Mouse (Mus musculus) mouse trophoblast stem cell (cell line): ENCODE measurements around the gene Dusp22.

Experiments used
- in situ Hi-C, 2 experiments: fragments of 300-500 bp; cut with MseI, MboI; formaldehyde crosslinking; loops; 2 replicates in 1 of 2; 3 replicates in 1 of 2; pipeline ENCODE4 v1.15.1; 2025

The Dusp22 gene

DNA sequence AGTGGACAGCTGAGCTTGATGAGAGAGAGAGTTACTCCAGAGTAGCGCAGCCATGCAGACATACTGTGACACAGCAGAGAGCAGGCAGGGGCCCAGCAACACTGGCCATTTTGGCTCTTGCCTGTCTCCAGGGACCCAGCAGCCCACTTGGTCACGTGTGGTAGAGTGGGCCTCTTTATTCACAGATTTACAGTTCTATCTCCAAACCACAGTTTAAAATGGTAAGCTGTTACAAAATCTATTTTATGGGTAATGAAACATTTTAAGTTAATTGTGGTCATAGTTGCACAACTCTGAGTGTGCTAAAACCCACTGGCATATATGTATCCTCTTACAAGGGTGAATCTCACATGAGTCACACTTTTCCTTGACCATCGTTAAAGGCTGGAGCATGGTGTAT is 9.5 kb downstream of the Dusp22 start:
- in situ Hi-C loops = no loop called here

DNA sequence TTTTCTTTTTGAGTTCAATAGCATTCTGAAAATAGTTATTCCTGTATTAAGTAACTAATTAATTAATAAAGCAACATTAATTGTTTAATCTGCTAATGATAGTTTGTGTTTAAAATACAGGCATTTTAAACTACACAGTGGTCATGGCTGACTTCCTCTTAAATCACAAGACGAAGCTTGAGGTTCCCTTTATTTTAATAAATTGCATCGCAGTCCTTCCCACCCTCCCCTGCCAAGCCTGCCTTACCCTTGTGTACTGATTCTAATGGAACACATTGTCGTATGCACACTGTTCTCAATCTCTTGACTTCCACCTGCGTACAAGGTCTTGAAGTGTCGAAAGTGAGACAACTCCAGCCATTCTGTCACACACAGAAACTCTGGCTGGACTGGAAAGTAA is 14.1 kb downstream of the Dusp22 start:
- in situ Hi-C loops = no loop called here

DNA sequence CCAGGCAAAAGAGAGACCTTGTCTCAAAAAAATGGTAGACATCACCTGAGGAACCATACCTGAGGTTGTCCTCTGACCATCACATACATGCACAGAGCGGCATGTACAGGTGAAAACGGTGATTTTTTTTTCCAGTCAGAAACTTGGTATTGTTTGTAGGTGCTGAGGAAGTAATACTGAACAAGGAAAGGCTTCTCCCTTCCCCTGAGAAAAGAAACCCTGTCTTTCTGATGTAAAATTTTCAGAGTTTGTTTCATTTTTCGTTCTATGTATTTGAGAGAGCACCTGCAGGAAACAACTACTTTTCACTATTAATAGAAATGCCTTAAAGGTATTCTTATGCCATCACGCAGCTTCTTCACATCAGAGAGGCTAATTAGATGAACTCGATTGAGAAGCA is 19.0 kb downstream of the Dusp22 start:
- in situ Hi-C loops = no loop called here

DNA sequence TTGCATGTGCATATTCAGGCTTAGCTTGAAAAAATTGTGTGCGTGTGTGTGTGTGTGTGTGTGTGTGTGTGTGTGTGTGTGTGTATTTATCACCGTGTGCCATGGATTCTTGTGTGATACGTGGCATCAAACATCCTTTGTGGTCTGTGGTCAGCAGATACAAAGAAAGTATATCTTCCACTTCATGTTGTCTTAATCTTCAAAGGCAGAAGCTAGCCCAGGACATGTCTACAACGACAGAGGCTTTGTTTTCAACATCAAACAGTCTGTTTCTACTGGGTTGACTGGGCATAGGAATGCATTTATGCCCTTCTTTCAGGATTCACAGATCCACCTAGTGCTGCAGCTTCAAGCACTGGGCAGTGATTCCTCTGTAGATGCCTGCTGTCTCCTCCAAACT is 22.1 kb downstream of the Dusp22 start:
- in situ Hi-C loops = no loop called here

DNA sequence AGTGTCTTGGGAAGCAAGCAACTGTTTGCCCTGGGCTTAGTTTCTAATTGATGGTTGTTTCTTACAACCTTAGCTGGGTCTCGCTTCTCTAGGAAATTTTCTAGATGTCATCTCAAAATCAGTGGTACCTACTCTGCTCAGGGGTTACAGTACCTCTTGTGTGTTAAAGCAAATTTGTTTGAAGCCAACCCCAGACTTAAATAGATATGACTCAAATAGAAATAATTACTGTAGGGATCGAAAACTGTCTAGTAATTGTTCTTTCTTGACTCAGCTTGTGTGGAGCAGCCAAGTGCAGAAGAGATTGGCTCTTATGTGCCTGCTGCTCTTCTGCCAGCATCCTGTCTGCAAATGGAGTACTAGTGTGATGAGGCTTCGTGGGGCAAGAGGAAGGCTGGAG is 22.5 kb downstream of the Dusp22 start:
- in situ Hi-C loops = no loop called here

DNA sequence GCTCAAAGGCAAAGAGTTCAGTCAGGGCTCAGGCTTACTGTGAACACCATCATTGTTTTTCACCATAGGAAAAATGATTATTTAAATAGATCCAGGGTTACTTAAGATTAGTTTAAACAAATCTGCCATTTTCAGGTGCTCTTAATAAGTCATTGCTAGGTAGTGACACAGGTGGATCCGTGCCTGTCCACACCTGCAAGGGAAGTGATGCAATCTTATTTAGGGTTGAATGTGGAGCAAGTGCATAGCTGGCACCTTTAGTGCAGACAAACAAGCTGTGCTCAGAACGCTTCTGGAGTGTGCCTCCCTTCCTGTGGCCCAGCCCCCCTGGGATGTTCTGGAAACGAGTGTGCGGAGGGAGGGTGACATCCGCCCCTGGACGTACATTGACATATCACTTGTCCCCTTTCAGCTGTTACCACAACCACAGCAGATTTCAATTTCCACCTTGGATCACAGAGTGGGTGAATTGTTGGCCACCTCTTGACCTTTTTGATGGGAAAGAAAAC is 24.9 kb downstream of the Dusp22 start:
- in situ Hi-C loops = no loop called here

DNA sequence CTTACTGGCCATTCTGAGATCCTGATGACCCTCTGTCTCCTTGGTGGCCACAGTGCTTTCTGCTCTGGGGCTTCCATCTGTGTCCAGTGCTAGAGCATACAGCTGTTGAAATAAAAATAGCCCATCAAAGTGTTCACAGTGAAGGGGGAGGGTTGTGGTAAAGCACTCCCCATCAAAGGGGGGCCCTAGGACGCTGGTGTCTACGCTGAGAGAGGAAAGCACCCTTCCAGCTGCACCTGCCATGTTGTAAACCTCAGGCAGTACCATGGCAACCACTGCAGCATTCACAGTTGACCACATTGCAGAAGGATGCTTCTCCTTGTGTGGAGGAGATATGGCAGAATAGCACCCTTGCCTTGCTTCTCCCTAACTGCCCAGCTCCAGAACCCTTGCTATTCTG is 26.2 kb downstream of the Dusp22 start:
- in situ Hi-C loops = no loop called here

DNA sequence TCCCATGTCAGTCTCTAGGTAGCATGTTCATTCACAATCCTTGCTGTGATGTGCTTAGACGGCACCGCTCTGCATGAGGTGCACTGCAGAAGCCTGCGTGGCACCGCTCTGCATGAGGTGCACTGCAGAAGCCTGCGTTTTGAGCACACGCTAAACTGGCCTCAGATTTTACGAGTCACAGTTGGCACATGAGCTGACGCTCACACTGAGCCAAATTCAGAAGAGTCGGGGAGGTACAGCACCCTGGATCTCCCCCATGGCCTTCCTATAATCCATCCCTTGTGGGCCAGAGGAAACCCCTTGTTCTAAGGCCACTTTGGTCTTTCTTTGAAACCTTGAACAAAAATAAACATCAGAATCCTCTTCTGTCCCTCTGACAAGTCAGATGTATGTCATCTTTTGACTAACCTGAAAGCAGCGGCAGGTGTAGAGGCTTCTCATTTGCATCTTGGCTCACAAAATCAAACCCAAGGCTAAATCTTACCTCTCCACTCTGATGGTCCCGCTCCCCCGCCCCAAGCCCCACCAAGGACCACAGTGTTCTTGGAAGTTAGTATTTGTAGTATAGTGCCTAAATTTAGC is 28.3 kb downstream of the Dusp22 start:
- in situ Hi-C loops = no loop called here

DNA sequence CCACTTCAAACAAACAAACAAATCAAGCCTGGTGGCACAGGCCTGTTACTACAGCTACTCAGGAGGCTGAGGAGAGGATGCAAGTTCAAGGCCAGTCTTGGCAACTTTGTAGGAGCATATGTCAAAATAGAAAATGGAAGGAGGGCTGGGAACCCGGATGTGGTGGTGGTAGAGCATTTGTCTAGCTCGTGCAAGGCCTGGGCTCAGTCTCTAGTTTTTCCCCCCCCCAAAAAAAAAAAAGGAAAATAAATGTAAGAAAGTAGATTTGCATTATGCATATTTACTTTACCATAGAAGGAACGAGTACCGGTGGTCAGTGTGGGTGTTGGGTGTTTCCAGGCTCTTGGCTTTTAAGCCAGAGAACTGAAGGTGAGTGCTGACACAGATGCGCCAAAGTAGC is 29.7 kb downstream of the Dusp22 start:
- in situ Hi-C loops = no loop called here

DNA sequence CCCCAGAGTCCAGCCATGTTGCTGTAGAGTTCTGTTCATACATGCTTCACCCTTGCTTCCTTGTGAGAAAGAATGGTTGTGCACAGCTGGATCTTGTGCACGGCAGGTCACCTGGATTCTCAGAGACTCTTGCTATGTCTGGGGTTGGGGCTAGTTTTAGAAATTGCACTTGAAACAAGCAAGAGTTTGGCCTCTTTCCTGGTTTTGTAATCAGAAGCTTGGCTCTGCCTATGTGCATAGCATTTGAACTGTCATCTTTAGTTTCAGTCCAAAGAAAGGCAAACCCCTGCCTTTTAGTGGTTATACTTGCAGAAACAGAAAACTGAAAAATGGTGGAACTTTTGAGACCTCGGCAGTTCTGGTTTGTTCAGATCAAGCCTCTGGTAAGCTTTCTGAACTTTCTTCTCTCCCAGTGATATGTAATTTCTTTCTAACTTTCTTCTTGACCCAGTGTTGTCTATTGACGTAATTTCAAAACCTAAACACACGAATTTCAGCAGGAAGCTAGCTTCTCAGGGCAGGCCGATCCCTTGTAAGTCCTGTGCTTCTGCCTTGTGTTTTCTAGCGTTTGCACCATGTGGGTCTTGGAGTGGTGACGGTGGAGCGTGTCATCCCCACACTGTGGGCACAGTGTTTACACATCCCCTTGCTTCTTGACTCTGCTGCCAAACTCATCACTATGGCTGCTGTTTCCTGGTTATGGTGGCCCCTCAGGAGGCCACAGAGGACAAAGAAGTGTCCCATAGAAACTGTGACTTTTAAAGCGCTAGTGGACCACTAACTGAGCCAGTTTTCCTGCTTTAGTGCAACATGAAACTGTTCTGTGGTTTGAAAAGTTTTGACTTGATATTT is 31.9 kb downstream of the Dusp22 start:
- in situ Hi-C loops = no loop called here

DNA sequence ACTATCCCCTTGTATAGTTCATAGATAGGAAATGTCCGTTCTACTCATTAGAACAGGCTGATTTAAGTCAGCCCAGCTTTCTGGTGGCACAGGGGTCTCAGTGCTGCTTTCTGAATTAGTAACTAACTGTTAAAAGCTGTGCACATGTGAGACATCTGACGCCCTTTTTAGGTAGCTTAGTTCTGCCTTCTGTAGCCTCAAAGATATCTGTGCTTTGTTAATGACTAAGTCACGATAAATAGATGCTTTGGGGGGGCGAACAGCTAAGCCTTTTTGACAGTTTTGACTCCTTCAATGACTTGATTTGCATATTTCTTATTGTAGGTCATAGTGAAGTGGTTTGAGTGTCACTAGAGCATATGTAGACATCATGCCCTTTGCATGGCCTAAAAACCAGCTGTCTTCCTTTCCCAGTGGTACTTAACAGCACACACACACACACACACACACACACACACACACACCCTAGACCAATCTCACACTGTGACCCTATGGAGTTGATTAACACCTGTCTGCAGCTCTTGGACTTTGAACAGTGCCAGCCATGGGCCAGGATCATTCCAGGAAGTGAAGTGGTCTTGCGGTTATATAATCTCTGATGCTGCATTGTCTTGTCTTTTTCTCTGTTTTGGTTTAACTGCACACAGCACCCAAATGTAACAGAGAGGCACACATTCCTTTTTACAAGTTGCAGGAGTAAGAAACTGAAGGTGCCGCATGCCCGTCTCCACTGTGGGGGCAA is 33.0 kb downstream of the Dusp22 start:
- in situ Hi-C loops = no loop called here

DNA sequence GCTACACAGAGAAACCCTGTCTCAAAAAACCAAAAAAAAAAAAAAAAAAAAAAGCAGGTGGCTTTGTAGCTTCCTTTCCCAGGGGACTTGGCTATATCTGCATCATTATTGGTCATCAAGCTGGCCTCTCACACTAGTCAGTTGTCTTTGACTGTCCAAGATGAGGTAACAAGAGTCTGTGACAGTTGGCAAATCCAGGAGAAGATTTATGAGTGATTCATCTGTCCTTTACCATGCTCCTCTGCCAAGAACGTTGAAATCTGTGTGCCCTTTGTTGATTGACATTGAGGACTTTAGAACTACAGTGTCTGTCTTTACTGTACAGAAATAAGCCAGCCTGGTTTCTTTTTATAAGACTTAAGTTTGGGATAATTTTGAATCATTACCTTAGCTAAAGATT is 35.4 kb downstream of the Dusp22 start:
- in situ Hi-C loops = no loop called here

DNA sequence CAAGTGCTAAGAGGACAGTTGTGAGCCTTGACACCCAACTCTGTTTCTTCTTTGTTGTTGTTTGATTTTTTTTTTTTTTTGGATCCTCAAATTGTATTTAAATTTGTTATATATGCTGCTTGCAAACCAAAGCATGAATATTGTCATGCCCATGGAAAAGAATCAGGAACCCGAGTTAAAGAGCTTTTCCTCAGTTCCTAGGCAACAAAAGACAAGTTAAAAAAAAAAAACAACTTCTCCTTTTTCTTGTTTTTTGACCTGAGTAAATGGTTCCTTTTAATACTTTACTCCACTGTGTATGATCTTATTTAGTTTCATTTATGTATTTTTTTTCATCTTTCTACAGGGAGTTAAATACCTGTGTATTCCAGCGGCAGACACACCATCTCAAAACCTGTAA is 36.1 kb downstream of the Dusp22 start:
- in situ Hi-C loops = no loop called here

DNA sequence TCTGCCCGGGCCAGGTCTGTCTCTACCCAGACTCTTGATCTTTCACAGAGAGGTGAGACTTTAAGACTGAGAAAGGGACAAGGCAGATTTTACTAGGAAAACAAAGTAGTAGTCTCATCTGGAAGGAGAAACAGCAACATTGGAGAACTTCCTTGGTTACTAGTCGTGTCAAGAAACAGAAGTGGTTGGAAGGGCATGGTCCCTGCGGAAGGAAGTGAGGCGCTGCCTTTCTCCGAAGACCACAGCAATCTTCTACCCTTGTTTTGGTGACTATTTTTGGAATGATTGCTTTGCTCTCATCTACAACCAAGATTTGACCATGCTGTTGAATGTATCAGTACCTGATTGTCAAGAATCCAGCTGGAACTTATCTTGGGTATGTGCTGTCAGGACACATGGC is 38.1 kb downstream of the Dusp22 start:
- in situ Hi-C loops = no loop called here

DNA sequence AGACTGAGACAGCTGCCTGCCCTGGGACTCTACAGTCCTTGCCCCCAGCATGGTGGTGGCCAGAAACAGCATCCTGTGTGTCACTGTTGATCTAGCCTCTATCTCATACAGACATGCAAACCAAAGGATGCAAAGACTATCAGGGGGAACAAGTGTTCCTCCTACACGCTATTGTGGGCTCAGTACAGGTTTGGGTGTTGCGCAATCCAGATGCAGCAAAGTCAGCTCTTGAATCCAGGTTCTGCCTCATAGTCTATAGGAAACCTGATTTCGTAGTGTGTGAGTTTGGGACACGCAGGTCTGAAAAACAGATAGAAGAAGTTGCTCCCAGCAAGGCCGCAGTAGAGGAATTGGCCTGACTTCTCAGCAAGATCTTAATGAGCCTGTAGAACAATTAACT is 42.9 kb downstream of the Dusp22 start:
- in situ Hi-C loops = no loop called here

DNA sequence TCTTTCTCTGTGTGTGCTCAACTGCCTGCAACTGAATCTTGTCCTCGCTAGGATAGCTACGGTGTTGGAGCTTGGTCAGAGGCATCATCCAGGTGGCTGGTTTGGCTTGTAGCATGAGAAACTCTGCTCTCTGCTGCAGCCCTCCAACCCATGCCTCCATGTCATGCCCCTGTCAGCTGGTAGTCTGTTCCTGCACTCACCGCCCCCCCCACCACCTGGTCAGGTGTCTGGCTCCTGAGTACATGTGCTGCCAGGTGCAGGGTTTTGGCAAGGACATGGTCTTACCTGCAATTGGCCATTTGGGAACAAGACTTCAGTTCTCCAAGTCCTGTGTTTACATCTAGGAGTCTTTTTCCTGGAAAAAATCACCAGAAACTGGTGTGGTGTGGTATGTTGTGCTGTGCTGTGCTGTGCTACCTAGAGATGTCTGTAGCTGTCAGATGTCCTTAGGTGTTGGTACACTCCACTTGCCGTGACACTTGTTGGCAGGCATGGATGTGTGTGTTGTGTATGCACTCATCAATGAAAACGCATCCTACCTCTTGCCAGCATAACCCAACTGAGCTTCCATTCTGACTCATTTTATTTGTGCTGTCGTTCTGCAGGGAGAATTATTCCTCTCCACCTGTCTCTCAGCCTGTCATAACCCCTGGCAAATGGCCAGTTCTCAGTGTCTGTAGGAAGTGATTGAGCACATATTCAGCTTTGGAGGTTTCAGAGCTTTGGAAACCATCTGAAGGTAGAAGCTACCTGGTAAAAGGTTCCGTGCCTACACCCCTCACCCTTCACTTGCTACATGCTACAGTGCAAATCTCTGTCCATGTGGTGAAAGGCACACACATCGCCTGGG is 44.7 kb downstream of the Dusp22 start:
- in situ Hi-C loops = no loop called here

DNA sequence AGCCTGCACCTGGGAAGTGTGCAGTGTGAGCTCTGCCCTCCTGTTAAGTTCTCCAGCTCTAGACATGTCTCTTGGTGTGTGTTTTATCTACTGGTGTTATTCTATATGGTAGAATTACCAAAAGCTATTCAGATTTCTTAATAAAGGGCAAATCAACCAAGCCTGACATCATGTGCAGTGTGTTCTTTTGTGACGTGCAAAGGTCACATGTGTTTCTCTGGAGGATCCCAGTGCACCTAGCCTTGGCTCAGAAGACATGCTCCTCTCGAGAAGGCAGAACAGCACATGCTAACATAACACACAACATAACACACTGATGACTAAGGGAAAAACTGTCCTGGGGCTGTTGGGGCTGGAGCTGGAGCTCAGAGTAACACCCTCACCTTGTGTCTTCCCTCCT is 51.3 kb downstream of the Dusp22 start:
- in situ Hi-C loops = no loop called here

DNA sequence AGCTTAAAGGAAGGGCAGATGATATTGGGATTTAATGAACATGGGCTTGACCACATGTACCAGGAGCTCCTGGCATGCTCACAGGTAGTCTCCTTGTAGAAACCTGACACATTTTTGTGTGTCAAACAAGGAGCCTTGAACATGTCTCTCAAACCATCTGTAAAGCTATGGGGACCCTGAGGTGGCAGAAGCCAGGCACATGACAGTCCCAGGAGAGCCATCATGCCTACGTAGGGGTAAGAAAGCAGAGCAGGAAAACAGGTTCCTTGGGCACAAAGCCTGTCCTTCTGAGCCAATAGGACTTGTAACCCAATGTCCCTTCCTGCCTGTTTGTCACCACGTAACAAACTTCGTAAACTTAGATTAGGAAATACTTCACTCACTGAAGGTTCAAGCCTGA is 51.9 kb downstream of the Dusp22 start:
- in situ Hi-C loops = no loop called here

DNA sequence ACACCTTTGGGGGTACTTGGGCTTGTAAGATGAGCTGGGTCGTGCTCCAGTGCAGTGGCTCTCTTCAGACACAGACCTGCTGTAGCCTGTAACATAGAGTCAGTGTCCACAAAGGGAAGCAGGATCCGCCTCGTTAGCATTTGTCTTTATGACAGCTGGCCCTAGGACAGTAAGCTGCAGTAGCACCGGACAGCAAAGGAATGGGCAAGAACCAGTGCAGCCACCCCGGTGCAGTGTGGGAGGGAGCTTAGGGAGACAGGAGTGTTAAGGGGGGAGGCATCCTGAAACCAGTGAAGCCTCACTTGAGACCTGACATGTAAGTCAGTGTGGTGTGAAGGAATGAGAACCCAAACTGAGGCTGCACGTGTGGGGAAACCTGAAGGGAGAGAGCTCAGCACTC is 52.5 kb downstream of the Dusp22 start:
- in situ Hi-C loops = no loop called here

DNA sequence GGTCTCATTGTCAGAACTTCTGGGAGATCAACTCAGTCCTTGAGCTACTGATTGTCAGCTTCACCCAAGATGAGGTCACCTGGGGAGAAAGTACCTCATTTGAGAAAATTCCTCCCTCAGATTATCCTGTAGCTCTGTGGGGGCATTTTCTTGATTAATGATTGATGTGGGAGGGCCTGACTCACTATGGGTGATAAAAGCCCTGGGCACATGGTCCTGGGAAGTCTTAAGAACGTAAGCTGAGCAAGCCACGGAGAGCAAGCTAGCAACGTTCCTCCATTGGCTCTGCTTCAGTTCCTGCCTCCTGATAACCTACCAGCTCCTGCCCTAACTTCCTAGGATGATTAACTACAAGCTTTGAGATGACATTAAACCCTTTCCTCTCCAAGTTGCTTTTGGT is 53.8 kb downstream of the Dusp22 start:
- in situ Hi-C loops = no loop called here

DNA sequence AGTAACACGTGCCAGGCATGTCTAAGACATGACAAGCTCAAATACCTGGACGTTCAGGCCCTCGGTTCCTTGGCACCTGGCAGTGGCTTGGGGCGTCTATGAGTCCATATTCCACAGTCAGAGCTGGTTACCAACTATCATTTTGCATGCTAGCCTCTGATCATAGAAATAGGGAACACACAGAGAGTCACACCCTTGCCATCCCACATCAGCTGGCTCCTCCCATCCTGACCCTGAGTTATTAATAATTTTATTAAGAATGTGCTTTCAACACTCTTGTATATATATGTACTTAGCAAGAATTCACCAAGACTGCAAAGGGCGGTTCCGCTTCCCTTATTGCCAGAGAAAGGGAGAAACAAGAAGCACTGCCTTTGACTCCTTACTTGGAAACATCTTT is 54.8 kb downstream of the Dusp22 start:
- in situ Hi-C loops = no loop called here

DNA sequence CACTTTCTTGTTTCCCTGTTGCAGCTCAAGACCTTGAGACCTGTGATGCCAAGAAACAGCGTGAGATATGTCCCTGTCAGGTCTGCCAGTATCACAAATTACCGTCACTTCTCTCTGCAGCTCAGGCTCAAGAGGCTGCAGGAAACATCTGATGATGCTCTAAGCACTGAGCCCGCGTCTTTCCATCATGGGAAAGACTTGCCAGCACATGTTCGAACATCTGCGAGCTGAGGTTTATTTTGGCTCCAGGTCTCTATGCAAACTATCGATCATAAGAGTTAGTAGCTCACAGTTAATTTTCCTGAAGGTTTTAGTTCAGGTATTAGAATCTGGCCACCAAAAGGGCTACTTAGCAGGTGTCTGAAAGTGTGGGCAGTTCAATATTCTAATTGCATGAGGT is 55.3 kb downstream of the Dusp22 start:
- in situ Hi-C loops = no loop called here
